Mouse (Mus musculus): ENCODE results near the gene Psg17. TPM values are rescaled to one million over a fixed set of nuclear protein-coding genes. Genes with fewer than 3 reads are reported as not detected.

Gene Psg17
- total RNA-seq, 2 experiments from 2014 or later, result not detected

Other genes starting within 250 kb of the Psg17 start
- gene Psg23, start 205.1 kb downstream of the Psg17 start, total RNA-seq (2021), result not detected
- gene Psg21, start 164.9 kb downstream of the Psg17 start, total RNA-seq (2021), result not detected
- gene Psg20, start 135.4 kb downstream of the Psg17 start, total RNA-seq (2021), result not detected
- gene Psg22, start 103.5 kb downstream of the Psg17 start, total RNA-seq (2021), result not detected
- gene Psg19, start 23.1 kb downstream of the Psg17 start, total RNA-seq (2021), result not detected
- gene Mill2, start 18.4 kb upstream of the Psg17 start, total RNA-seq (2021), result 1 to 10 TPM; 8.1 to 10.0 TPM
- 1 to 10 TPM; 1.1 to 2.8 TPM for gene Pglyrp1, start 49.7 kb upstream of the Psg17 start, total RNA-seq (2021)
- 10 to 100 TPM in 1 of 2 experiments, 1 to 10 TPM in 1; 9.9 to 10.7 TPM for gene Ccdc61, start 88.8 kb upstream of the Psg17 start, total RNA-seq (2021)
- 1 to 10 TPM; 3.8 to 5.1 TPM for gene Nova2, start 104.3 kb upstream of the Psg17 start, total RNA-seq (2021)
- not detected for gene Nanos2, start 165.8 kb upstream of the Psg17 start, total RNA-seq (2021)
- gene Mypop, start 169.6 kb upstream of the Psg17 start, total RNA-seq (2021), result 10 to 100 TPM in 1 of 2 experiments, 1 to 10 TPM in 1; 9.3 to 12.2 TPM
- 10 to 100 TPM; 42.9 to 47.0 TPM for gene Irf2bp1, start 182.4 kb upstream of the Psg17 start, total RNA-seq (2021)
- gene Foxa3, start 201.9 kb upstream of the Psg17 start, total RNA-seq (2021), result not detected
- 100 to 1,000 TPM in 1 of 2 experiments, 10 to 100 TPM in 1; 92.0 to 105 TPM for gene Sympk, start 202.8 kb upstream of the Psg17 start, total RNA-seq (2021)
- gene Rsph6a, start 233.1 kb upstream of the Psg17 start, total RNA-seq (2021), result not detected